Mouse (Mus musculus) liver, embryonic 14.5 days (tissue): ENCODE results near the gene Ambra1.

Experiments used
- CTCF ChIP-seq: IDR thresholded peaks from 2 replicates; pipeline ENCODE4 v1.5.1; 2016; ENCODE audit warnings: antibody characterized with exemption, low read depth, control low read depth
- EP300 ChIP-seq: IDR thresholded peaks from 2 replicates; pipeline ENCODE4 v1.6.1; 2016; ENCODE audit warnings: antibody characterized with exemption, low read depth

- TF ChIP-seq CTCF (peak; percentile 60), EP300 (no peak)
Measured at GRCm38 (mm10) chr2:91729971-91730821, at the start of gene Ambra1.
